Mouse (Mus musculus) NIH3T3 (cell line): ENCODE data around the gene Nr2c2ap.

Experiments
- DNase-seq: peaks from one replicate; pipeline ENCODE4 v3.0.0-alpha.2; 2012; ENCODE audit warnings: low read depth

Gene Nr2c2ap

GRCm38 (mm10) chr8:70131166-70131883 lies at the start of gene Nr2c2ap:
TSS of gene Nr2c2ap (plus strand) at chr8:70131333.
- DNase-seq: peak; percentile 96

DNA sequence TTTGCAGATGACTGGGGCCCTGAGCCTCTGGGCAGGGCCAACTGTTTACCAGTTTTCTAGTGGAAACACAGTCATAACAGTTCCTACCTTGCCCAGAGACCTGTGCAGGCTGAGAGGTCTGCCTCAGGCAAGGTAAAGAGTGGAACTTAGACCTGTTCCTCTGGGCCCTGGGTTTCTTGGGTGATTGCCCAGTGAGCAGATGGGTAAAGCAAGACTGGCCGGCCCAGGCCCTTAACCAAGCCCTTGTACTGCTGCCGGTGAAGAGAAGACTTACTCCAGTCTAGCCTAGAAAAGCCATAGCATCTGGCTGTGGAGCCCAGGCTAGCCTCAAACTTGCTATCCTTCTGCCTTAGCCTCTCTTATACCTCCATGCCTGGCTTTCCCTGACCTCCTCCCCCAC lies 49.2 kb upstream of the Nr2c2ap start:
- no peak for DNase-seq

DNA sequence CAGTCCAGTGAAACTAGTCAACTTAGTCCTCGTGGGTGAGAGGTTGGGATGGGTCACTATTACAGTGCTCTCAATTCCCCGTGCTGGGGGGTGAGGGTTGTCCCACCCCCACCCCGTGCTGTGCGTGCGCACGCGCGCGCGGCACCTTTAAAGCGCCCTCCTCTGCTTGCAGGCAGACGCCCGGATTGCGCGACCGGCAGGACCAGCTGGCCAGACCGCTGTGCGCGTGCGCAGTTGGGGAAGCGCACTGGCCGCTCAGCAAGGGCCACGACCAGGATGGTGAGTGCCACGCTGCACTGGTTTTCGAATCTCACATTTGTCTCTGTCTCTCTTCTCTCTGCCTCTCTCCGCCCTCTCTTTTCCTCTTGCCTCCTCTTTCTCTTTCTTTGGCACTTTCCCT lies 47.8 kb upstream of the Nr2c2ap start, which contains the start of gene Hapln4:
Hapln4 (plus strand) TSS at position 173 of the 400 bp plus-strand sequence.
- peak; percentile 81 for DNase-seq

GRCm38 (mm10) chr8:70084191-70085065 lies 46.7 kb upstream of the Nr2c2ap start:
- no peak for DNase-seq

DNA sequence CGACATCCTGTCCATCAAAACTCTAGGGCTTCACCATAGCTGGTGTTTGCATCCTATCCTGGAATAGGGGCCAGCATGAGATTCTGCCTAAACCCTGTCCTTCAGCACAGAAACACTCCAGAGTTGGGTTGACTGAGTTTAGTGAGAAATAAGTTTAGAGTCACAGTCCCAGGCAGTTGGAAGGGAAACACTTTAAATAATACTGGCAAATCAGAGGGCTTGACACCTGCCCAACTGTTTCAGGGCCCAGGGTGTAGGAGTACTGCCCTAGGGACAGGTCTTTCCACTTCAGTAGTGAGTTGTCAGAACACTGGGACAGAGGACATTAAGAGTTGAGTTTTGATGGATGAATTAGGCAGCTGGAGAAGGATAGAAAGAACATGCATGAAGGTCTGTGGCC lies 45.0 kb upstream of the Nr2c2ap start:
- DNase-seq: no peak

DNA sequence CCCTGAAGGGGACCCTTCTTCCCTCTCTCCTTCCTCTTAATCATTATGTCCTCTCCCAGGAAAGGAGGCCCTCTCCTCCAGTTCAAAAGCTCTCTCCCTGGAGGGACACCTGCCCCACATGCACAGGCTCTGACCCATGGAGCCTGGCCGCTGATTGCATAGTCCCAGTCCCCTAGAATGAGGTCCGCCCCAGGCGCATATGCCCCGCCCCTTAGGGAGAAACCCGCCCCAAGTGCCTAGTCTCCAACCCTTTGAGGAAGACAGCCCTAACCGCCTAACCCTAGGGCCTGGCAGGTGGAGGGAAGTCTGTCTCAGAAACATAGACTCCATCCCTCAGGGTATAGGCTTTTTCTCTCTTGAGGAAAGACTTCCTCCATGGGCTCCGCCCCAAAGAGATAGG lies 43.9 kb upstream of the Nr2c2ap start:
- no peak for DNase-seq

DNA sequence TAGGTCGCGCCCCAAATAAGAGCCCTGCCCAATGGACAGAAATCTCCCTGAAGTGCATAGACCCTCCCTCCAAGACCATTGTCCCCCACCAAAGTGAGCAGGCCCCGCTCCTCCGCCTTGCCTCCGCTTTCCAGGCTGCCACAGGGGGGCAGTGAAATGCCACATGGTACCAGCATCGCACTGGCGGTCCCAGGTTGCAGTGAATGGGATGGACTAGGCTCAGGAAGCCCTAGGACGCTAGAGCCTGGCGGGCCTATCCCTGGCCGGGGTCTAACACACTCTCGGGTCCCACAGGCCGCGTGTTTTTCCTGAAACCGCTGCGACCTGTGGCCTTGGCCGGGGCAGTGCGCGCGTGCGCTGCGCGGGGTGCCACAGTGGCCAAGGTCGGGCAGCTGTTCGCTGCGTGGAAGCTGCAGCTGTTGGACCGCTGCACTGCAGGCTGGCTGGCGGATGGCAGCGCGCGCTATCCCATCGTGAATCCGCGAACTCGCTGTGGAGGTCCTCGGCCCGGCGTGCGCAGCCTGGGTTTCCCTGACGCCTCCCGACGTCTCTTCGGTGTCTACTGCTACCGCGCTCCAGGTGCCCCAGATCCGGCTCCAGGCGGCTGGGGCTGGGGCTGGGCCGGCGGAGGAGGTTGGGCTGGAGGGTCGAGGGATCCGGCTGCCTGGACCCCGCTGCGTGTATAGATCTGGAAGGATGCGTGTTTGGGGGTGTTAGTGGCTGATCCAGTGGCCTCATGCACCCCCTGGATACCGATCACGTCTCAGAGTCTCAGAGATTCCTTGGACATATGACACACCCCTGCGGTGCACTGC lies 43.1 kb upstream of the Nr2c2ap start:
- peak; percentile 30 for DNase-seq

GRCm38 (mm10) chr8:70089296-70089960 lies 41.7 kb upstream of the Nr2c2ap start:
- no peak for DNase-seq

- DNase-seq: peak; percentile 76
These were observed 38.3 kb upstream of the Nr2c2ap start for GRCm38 (mm10) chr8:70092786-70093185.

DNA sequence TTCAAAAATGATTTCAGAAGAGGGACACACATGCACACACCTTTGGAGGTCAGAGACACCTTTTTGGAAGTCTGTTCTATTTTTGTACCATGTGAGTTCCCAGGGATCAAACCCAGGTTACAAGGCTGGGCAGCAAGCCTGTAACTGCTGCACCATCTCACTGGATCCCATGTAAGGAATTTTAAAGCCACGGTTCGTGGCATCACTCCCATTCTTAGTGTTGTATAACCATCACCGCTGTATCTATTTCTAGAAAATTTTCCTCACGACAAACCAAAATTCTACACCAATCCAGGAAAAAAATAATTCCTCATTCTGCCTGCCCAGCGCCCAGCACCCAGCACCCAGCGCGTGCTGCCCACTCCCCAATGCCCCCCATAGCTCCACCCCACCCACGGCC lies 31.9 kb upstream of the Nr2c2ap start:
- no peak for DNase-seq

GRCm38 (mm10) chr8:70100241-70100640 lies 30.9 kb upstream of the Nr2c2ap start:
- DNase-seq: no peak

GRCm38 (mm10) chr8:70104506-70104905 lies 26.6 kb upstream of the Nr2c2ap start:
- peak; percentile 55 for DNase-seq

- no peak for DNase-seq
These were observed 26.2 kb upstream of the Nr2c2ap start for GRCm38 (mm10) chr8:70104922-70105321.

- DNase-seq: no peak
These were observed 20.7 kb upstream of the Nr2c2ap start for GRCm38 (mm10) chr8:70110451-70110850.

DNA sequence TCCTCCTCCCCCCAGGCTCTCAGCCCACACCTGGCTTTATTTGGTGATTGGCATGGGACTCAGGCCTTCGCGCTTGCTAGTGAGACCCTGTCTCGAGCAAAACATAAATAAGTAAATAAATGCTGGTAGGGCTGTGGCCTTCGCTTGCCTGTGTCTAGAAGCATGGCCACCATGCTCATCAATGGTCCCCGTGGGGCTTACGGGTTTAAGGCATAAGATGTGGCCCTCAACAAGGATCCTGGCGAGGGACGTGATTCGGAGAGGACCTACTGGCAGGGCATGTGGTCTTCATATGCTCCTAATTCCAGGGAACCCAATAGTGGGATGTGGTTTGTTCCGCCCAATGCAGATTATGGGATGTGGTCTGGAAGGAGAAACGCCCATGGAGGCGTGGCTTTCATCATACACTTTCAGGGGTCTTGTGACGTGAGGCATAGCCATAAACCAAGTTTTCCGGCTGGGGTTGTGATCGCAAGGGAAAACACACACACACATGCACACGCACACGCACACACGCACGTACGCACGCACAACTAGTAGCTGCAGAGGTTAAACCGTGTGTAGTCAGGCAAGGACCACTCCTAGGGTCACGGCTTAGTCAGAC lies 19.8 kb upstream of the Nr2c2ap start:
- no peak for DNase-seq

DNA sequence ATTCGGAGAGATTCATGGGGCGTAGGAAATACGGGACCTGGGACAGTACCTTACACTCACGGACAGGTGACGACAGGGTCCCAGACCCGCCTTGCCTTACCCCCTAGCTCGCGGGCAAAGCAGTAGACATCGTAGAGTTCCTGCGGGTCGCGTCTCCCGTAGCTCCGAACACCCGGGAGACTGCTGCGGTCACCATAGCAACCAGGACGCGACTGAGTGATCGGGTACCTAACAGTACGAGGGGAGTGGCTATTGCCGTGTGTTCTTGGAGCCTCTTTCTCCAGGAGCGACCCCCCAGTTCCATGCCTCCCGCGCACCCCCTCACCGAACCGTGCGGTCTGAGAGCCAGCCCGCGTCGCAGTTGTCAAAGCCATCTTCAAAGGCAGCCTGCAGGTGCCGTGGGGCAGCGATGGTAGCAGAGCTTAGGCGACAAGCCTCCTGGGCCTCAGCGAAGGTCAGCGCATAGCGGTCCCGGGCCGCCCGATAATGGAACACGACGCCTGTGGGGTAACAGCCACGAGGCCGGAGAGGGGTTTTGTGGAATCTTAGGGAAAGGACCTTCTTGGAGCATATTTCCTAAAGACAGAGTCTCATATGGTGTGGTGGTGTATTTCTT lies 18.6 kb upstream of the Nr2c2ap start:
- DNase-seq: no peak

GRCm38 (mm10) chr8:70114488-70114887 lies 16.6 kb upstream of the Nr2c2ap start:
- no peak for DNase-seq

DNA sequence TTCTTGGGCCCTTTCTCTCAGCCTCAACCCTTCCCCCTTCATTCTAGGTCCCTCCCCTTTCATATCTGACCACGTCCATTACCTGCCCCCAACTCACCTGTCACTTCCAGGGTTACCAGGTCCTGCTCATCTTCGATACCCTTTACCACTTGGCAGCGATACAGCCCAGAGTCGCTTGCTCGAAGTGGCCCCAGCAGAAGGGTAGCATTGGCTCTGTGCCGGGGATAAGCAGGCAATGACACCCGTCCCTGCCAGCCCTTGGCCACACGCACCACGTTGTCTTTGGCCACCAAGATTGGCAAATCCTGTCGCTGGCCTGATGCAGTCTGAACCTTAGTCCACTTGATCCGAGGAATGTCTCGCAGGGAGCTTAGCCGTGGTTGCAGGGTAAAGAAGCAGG lies 16.2 kb upstream of the Nr2c2ap start:
- DNase-seq: no peak

GRCm38 (mm10) chr8:70117611-70118010 lies 13.5 kb upstream of the Nr2c2ap start:
- peak; percentile 86 for DNase-seq

- no peak for DNase-seq
These were observed 12.1 kb upstream of the Nr2c2ap start for GRCm38 (mm10) chr8:70118726-70119700.
